Mouse (Mus musculus) left cerebral cortex, adult 18-20 months (tissue): ENCODE measurements around the gene Trim37. TPM values are rescaled to one million over a fixed set of nuclear protein-coding genes. Genes with fewer than 3 reads are reported as not detected.

Experiments
- DNase-seq, 2 experiments: peaks; one replicate each; pipeline ENCODE4 v3.0.0; 2021 to 2022; ENCODE audit warnings: low spot score in 2 of 2, mixed read lengths in 1 of 2
- long read RNA-seq, 2 experiments: library from polyadenylated mRNA; stranded (forward); transcript quantifications; one replicate each; pipeline ENCODE4 v2.0.0; 2021
- total RNA-seq, 2 experiments: library from RNA; stranded (reverse); gene quantifications; 2 replicates each; pipeline ENCODE4 v1.2.3; 2021

Gene Trim37
- 100 to 1,000 TPM; 227 to 232 TPM for total RNA-seq
- long read RNA-seq, experiment 1, full-length matches to known transcripts = 159 of 242 reads
- long read RNA-seq, experiment 1, partial matches to known transcripts = 27 of 242 reads
- long read RNA-seq, experiment 1, other reads (novel, unspliced or antisense) = 56 of 242 reads
- long read RNA-seq, experiment 2, full-length matches to known transcripts = 94 of 146 reads
- long read RNA-seq, experiment 2, partial matches to known transcripts = 17 of 146 reads
- long read RNA-seq, experiment 2, other reads (novel, unspliced or antisense) = 35 of 146 reads

DNA sequence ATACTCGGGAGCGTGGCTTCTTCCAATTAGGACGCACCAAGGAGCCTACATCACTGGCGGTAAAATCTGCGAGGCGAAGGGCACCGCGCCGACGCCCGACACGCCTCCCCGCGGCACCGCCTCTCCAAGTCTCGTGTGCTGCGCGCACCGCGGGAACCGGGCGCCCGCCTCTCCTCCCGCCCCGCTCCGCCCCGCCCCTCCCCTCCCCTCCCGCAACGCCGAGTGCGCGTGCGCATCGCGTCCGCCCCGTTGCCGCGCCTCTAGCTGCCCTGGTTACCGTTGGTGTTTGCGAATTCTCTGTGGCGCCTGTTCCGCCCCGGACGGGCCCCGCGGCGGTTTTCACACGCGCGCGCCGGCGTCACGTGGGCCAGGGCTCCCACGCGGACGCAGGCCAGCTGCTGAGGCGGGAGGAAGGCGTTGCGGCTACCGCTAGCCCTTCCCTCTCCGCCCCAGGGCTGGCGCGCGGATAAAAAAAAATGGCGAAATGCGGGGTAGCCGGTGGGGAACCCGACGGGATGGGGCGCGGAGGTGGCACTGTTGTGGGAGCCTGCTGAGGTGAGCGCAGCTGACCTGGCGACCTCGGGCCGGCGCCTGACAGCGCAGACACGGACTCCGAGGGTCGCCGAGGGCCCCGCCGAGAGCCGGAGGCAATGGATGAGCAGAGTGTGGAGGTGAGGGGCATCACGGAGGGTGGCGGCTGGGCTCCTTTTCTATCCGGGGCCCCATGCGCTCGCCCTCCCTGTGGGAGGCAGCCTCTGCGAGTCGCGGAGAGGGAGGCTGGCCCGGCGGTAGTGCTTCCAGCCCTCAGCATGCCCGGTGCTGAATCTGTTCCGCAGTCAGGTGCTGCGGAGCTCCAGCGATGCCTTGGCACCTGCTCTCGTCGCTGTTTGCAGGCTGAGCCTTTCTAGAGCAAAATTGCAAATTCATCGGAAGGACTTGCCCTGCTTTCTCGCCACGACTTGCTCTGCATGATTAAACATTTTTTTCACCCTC is at the start of gene Trim37:
TSS of gene Trim37 (plus strand) at position 254 of the 993 bp plus-strand sequence.
- peak; percentile 83 to 91 for DNase-seq

- no peak for DNase-seq
Observed at GRCm38 (mm10) chr11:87083712-87084111, 43.2 kb upstream of the Trim37 start.

- DNase-seq = no peak
Observed at GRCm38 (mm10) chr11:87085461-87085860, 41.4 kb upstream of the Trim37 start.

GRCm38 (mm10) chr11:87086290-87086984 is 40.4 kb upstream of the Trim37 start, which contains the start of gene Smg8:
Gene Smg8, minus strand, starts transcription at chr11:87086774.
- peak; percentile 76 to 82 for DNase-seq

DNA sequence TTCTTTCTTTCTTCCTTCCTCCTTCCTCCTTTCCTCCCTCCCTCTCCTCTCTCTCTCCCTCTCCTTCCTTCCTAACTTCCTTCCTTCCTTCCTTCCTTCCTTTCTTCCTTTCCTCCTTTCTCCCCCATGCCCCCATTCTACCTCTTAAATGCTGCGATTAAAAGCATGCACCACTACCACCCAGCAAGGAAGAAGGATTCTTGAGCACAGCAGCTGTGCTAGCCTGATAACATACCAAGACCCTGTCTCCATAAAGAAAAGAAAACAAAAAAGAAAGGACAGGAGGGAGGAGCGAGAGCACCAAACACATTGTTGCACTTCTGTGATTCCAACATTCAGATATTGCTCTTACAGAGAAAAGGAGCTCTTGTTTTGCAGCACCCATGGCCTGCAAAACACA is 39.7 kb upstream of the Trim37 start:
- no peak for DNase-seq

- DNase-seq = no peak
Observed at GRCm38 (mm10) chr11:87108409-87108754, 18.5 kb upstream of the Trim37 start, which contains the start of gene Prr11. Gene Prr11, minus strand, starts transcription at chr11:87108708.

- peak; percentile 90 to 96 for DNase-seq
Observed at GRCm38 (mm10) chr11:87108755-87109518, 17.9 kb upstream of the Trim37 start, which contains the start of gene Ska2. Gene Ska2, plus strand, starts transcription at chr11:87109234.

GRCm38 (mm10) chr11:87109519-87110171 is 17.2 kb upstream of the Trim37 start:
- peak; percentile 5 to 14 for DNase-seq

- no peak for DNase-seq
Observed at GRCm38 (mm10) chr11:87110172-87110909, 16.5 kb upstream of the Trim37 start.

DNA sequence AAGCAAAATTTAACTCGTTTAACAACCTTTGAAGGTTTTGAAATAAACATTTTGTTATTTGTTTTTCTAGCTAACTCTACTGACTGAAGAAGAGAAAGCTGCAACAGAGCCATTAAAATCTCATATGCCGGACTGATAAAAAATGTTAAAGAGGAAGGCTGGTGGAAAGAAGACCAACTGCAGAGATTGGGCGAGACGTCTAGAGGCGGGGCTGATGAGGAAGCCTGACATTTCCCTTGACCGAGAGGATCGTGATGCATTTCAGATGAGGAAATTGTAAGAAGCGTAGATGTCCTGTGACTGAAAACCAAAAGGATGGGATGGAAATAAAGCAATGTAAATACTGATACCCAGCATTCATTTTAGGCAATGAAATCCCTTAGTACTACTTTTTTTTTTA is 5.0 kb upstream of the Trim37 start:
- DNase-seq = no peak

DNA sequence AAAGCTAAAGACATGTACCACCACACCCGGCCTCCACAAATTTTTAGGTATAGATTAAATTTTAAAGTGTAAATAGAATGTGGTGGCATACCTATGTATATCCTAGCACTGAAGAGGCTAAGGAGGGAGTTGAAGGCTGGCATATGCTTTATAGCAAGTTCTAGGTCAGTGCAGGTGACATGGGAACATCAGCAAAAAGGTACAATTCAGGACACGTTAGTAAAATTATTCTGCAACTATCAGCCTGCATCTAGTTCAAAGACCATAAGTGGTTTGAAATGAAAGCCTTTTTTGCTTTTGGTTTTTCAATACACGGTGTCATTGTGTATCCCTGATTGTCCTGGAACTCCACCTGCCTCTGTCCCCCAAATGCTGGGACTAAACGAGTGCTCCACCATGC is 1.3 kb upstream of the Trim37 start:
- DNase-seq = no peak

- no peak for DNase-seq
Observed at GRCm38 (mm10) chr11:87126281-87126823, 525 bp upstream of the Trim37 start.

- no peak for DNase-seq
Observed at GRCm38 (mm10) chr11:87136233-87136632, 9.4 kb downstream of the Trim37 start.

GRCm38 (mm10) chr11:87158012-87158411 is 31.1 kb downstream of the Trim37 start:
- no peak for DNase-seq

- DNase-seq = no peak
Observed at GRCm38 (mm10) chr11:87162687-87163086, 35.8 kb downstream of the Trim37 start.

DNA sequence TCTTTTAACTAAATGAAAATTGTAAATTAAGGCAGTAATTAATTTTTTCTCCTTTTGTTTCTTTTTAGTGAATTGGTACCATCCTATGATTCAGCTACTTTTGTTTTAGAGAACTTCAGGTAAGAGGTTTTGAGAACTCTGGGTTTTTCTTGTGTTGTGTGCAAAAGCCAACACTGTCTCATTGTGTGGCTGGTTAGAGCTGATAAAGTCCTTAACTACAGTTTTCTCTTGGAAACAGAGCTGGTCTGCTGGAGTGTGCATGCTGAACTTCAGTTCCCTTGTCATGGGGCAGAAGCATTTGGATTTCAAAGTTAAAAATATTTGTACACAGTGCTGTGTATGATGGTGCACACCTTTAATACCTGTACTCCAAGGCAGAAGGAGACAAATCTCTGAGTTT is 36.9 kb downstream of the Trim37 start:
- no peak for DNase-seq

DNA sequence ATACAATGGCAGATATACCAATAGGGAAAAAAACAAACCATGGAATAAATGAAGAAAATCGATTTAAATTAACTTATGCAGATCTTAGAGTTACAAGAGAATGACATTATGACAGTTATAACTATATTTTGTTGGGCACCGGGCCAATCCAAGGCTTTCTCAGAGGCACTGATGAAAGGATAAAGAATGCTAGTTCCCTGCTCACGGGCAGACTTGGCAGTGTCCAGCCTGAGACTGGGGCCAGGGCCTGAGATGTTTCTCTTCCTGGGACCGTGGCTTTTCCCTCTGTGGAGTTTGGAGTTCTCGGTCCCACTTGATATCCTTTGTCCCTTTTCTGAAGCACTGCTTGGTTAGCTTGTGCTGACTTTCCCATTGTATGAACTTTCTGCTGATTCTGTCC is 46.7 kb downstream of the Trim37 start:
- DNase-seq = no peak

DNA sequence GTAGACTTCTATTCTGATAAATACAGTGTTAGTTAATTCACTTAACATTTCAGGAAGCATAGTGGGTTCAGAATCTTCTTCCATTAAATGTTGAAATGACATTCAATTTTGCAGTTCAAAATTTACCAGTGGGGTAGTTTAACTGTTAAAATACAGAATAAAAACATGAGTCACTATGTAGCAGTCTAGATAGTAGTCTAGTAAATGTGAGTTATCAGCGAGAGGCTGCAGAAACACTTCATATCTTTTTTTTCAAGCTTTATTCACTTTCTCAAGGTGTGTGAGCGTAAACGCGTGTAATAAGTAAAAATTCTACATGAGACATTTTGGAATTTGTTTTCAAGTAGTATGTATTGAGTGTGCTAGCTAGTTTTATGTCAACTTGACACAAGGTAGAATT is 48.2 kb downstream of the Trim37 start:
- DNase-seq = no peak

- no peak for DNase-seq
Observed at GRCm38 (mm10) chr11:87212313-87212712, 85.4 kb downstream of the Trim37 start.
